Mouse (Mus musculus): ENCODE results near the gene Olfr1360. TPM values are rescaled to one million over a fixed set of nuclear protein-coding genes. Genes with fewer than 3 reads are reported as not detected.
"Not testable (repeated sequence)": the region's sequence is repeated elsewhere in the genome, so short reads cannot be mapped to it uniquely, and the experiment has no call there.

Olfr1360 gene
- polyA plus RNA-seq, 1 experiment from 2014 or later, result not detected

- peak within 1 kb of the TSS; percentile 82 for H3K4me2 ChIP-seq (ENCODE audit: low read depth, low read length)
- peak; percentile 25 for ATAC-seq (replicated peaks; ENCODE audit: insufficient number of reproducible peaks, low FRiP score, low TSS enrichment, low read depth)
- not testable (repeated sequence) for H3K36me3 ChIP-seq (replicated peaks; ENCODE audit: control insufficient read depth, insufficient read depth, low read depth, low read length); H3K27me3 ChIP-seq (ENCODE audit: control insufficient read depth, insufficient read depth, low read length); H3K9me3 ChIP-seq (replicated peaks; ENCODE audit: control insufficient read depth, low read length); H3K4me1 ChIP-seq (ENCODE audit: control insufficient read depth, insufficient read depth, low read length)
- H3K27ac ChIP-seq (replicated peaks; ENCODE audit: low read depth, low read length), result peak within 1 kb of the TSS; percentile 96
- H3K4me3 ChIP-seq (ENCODE audit: low read depth, low read length), result peak within 1 kb of the TSS; percentile 50
- peak within 1 kb of the TSS; percentile 85 for H3K9ac ChIP-seq (replicated peaks; ENCODE audit: low read length)
- under 1% methylated on average over 28 of the region's 56 CpGs for WGBS
- peak; percentile 94 for DNase-seq (ENCODE audit: low spot score)
Measured at GRCm38 (mm10) chr13:21717397-21718357, 40.5 kb upstream of the Olfr1360 start, which contains the start of gene Hist1h3h. Hist1h3h (plus strand) TSS chr13:21717659.

- not testable (repeated sequence) for H3K9me3 ChIP-seq (replicated peaks; ENCODE audit: control insufficient read depth, low read length); H3K27me3 ChIP-seq (ENCODE audit: control insufficient read depth, insufficient read depth, low read length); H3K36me3 ChIP-seq (replicated peaks; ENCODE audit: control insufficient read depth, insufficient read depth, low read depth, low read length); H3K4me1 ChIP-seq (ENCODE audit: control insufficient read depth, insufficient read depth, low read length)
- ATAC-seq (replicated peaks; ENCODE audit: insufficient number of reproducible peaks, low FRiP score, low TSS enrichment, low read depth) (peak; percentile 3), DNase-seq (ENCODE audit: low spot score) (peak; percentile 71)
- H3K4me3 ChIP-seq (ENCODE audit: low read depth, low read length), result peak overlapping the region; percentile 50
- H3K27ac ChIP-seq (replicated peaks; ENCODE audit: low read depth, low read length), result peak overlapping the region; percentile 96
- under 1% methylated on average over 9 of the region's 38 CpGs for WGBS
- peak overlapping the region; percentile 85 for H3K9ac ChIP-seq (replicated peaks; ENCODE audit: low read length)
- peak overlapping the region; percentile 82 for H3K4me2 ChIP-seq (ENCODE audit: low read depth, low read length)
Measured at GRCm38 (mm10) chr13:21716540-21717391, 39.6 kb upstream of the Olfr1360 start.

GRCm38 (mm10) chr13:21715864-21716539 lies 38.8 kb upstream of the Olfr1360 start, which contains the start of the genes Hist1h2bl and Hist1h2ai:
Hist1h2bl (minus strand) TSS chr13:21716143.
Hist1h2ai (plus strand) TSS chr13:21716422.
- Histone ChIP-seq H3K9ac (replicated peaks; ENCODE audit: low read length) (peak within 1 kb of the TSS; percentile 85), H3K27ac (replicated peaks; ENCODE audit: low read depth, low read length) (peak within 1 kb of the TSS; percentile 96), H3K4me2 (ENCODE audit: low read depth, low read length) (peak within 1 kb of the TSS; percentile 82), H3K4me3 (ENCODE audit: low read depth, low read length) (peak within 1 kb of the TSS; percentile 50)
- not testable (repeated sequence) for H3K4me1 ChIP-seq (ENCODE audit: control insufficient read depth, insufficient read depth, low read length); H3K9me3 ChIP-seq (replicated peaks; ENCODE audit: control insufficient read depth, low read length); H3K36me3 ChIP-seq (replicated peaks; ENCODE audit: control insufficient read depth, insufficient read depth, low read depth, low read length); H3K27me3 ChIP-seq (ENCODE audit: control insufficient read depth, insufficient read depth, low read length)
- ATAC-seq (replicated peaks; ENCODE audit: insufficient number of reproducible peaks, low FRiP score, low TSS enrichment, low read depth) (peak; percentile 90), DNase-seq (ENCODE audit: low spot score) (peak; percentile 96)
- 0% methylated on average over 23 of the region's 50 CpGs for WGBS

GRCm38 (mm10) chr13:21715131-21715863 lies 38.1 kb upstream of the Olfr1360 start:
- Histone ChIP-seq H3K36me3 (replicated peaks; ENCODE audit: control insufficient read depth, insufficient read depth, low read depth, low read length) (no peaks in the 10 kb centered on the region), H3K9ac (replicated peaks; ENCODE audit: low read length) (peak overlapping the region; percentile 73), H3K4me2 (ENCODE audit: low read depth, low read length) (peak overlapping the region; percentile 70), H3K9me3 (replicated peaks; ENCODE audit: control insufficient read depth, low read length) (no peaks in the 10 kb centered on the region), H3K4me1 (ENCODE audit: control insufficient read depth, insufficient read depth, low read length) (no peaks in the 10 kb centered on the region), H3K27me3 (ENCODE audit: control insufficient read depth, insufficient read depth, low read length) (no peaks in the 10 kb centered on the region), H3K4me3 (ENCODE audit: low read depth, low read length) (peak overlapping the region; percentile 50), H3K27ac (replicated peaks; ENCODE audit: low read depth, low read length) (peak overlapping the region; percentile 86)
- ATAC-seq (replicated peaks; ENCODE audit: insufficient number of reproducible peaks, low FRiP score, low TSS enrichment, low read depth) (no peak), DNase-seq (ENCODE audit: low spot score) (peak; percentile 58)
- 1% methylated on average over 21 of the region's 22 CpGs for WGBS

- no peaks in the 10 kb centered on the region for H3K9me3 ChIP-seq (replicated peaks; ENCODE audit: control insufficient read depth, low read length)
Measured at GRCm38 (mm10) chr13:21714725-21715124, 37.5 kb upstream of the Olfr1360 start.

GRCm38 (mm10) chr13:21711698-21712097 lies 34.5 kb upstream of the Olfr1360 start:
- Histone ChIP-seq H3K9ac (replicated peaks; ENCODE audit: low read length) (no peak overlapping the region; the same call in 1 of the 2 replicates), H3K36me3 (replicated peaks; ENCODE audit: control insufficient read depth, insufficient read depth, low read depth, low read length) (no peaks in the 10 kb centered on the region), H3K27ac (replicated peaks; ENCODE audit: low read depth, low read length) (no peak overlapping the region), H3K4me1 (ENCODE audit: control insufficient read depth, insufficient read depth, low read length) (no peaks in the 10 kb centered on the region), H3K27me3 (ENCODE audit: control insufficient read depth, insufficient read depth, low read length) (no peaks in the 10 kb centered on the region), H3K4me3 (ENCODE audit: low read depth, low read length) (peak overlapping the region; percentile 38), H3K9me3 (replicated peaks; ENCODE audit: control insufficient read depth, low read length) (no peaks in the 10 kb centered on the region), H3K4me2 (ENCODE audit: low read depth, low read length) (peak overlapping the region; percentile 24)
- ATAC-seq (replicated peaks; ENCODE audit: insufficient number of reproducible peaks, low FRiP score, low TSS enrichment, low read depth) (no peak), DNase-seq (ENCODE audit: low spot score) (no peak)
- 37% methylated on average over 4 of the region's 4 CpGs for whole genome bisulfite sequencing

More at GRCm38 (mm10) chr13:21714725-21715124, 37.5 kb upstream of the Olfr1360 start:
- peak overlapping the region; percentile 86 for H3K27ac ChIP-seq (replicated peaks; ENCODE audit: low read depth, low read length)
- no peaks in the 10 kb centered on the region for H3K4me1 ChIP-seq (ENCODE audit: control insufficient read depth, insufficient read depth, low read length)
- peak overlapping the region; percentile 73 for H3K9ac ChIP-seq (replicated peaks; ENCODE audit: low read length)
- H3K36me3 ChIP-seq (replicated peaks; ENCODE audit: control insufficient read depth, insufficient read depth, low read depth, low read length), result no peaks in the 10 kb centered on the region
- no peak for ATAC-seq (replicated peaks; ENCODE audit: insufficient number of reproducible peaks, low FRiP score, low TSS enrichment, low read depth)
- peak overlapping the region; percentile 50 for H3K4me3 ChIP-seq (ENCODE audit: low read depth, low read length)
- 1% methylated on average over 7 of the region's 7 CpGs for WGBS
- peak; percentile 81 for DNase-seq (ENCODE audit: low spot score)
- no peaks in the 10 kb centered on the region for H3K27me3 ChIP-seq (ENCODE audit: control insufficient read depth, insufficient read depth, low read length)
- peak overlapping the region; percentile 70 for H3K4me2 ChIP-seq (ENCODE audit: low read depth, low read length)
